Mouse (Mus musculus) lung, adult 2 months (tissue): ENCODE measurements around the gene Fyttd1.

Source experiments
- CTCF ChIP-seq: fragments of 200-500 bp; IDR thresholded peaks from 2 replicates; pipeline ENCODE4 v1.5.1; 2011; ENCODE audit warnings: mild to moderate bottlenecking, low read length, control low read depth; ENCODE audit not compliant: insufficient read depth
- POLR2A ChIP-seq: fragments of 200-500 bp; IDR thresholded peaks from 2 replicates; pipeline ENCODE4 v1.6.1; 2011; ENCODE audit warnings: low read depth, mild to moderate bottlenecking, control low read depth, low read length, borderline replicate concordance; ENCODE audit errors: extremely low read depth

GRCm38 (mm10) chr16:32866713-32867112 is 10.6 kb upstream of the Fyttd1 start:
- TF ChIP-seq POLR2A: no peak
- no peak for TF ChIP-seq CTCF
